25 mouse cellular contexts compared by ENCODE assay signal in the genomic region with DNA sequence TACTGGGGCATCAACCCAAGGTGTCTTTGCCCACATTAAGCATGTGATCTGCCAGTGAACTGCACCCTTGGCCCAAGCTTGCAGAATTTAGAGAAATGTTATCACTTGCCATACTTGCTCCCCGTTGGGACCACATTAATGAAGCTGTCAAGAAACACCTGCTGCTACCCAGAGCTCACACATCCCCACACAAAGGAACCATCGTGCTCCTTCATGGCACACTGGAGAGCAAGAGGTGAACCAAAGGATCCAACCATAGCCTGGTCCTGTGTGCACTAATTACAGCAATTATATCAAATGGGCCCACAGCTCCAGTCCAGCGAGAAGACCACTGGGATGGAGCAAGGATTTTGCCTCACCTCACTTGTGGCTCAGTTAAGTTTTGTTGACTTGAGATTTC.
"Had no signal": no experiment of that assay in that cellular context is flagged by ENCODE, and none has a peak within 500 bp of the region (broad histone marks: within the 10 kb centered on the region; RNA-seq: fewer than 3 reads in every experiment).

No protein-coding gene starts in this region.

- H3K4me3 ChIP-seq: gastrocnemius, adult 2 months; heart, adult 2 months; heart, embryonic 13.5 days; heart, embryonic 15.5 days; hindbrain, embryonic 10.5 days; hindbrain, embryonic 12.5 days; intestine, embryonic 15.5 days; layer of hippocampus, adult 2 months; limb, embryonic 12.5 days; liver, embryonic 13.5 days had no signal

- H3K4me1 ChIP-seq: heart, embryonic 15.5 days; intestine, embryonic 15.5 days; liver, embryonic 13.5 days had no signal

- H3K27ac ChIP-seq: gastrocnemius, adult 2 months; heart, adult 2 months; heart, embryonic 13.5 days; heart, embryonic 15.5 days; hindbrain, embryonic 10.5 days; hindbrain, embryonic 12.5 days; hindbrain, embryonic 14.5 days; intestine, embryonic 15.5 days; layer of hippocampus, adult 2 months; limb, embryonic 12.5 days; liver, embryonic 13.5 days had no signal

- H3K4me2 ChIP-seq: heart, embryonic 11.5 days; heart, embryonic 13.5 days; heart, embryonic 15.5 days; hindbrain, embryonic 12.5 days; hindbrain, embryonic 14.5 days; intestine, embryonic 15.5 days; limb, embryonic 12.5 days; liver, embryonic 11.5 days; liver, embryonic 13.5 days had no signal

- ATAC-seq: hindbrain, embryonic 16.5 days; inflammation-experienced regulatory T-cells, adult 6 months; intestine, embryonic 15.5 days; intestine, postnatal 0 days had no signal

- H3K9ac ChIP-seq: heart, embryonic 13.5 days; heart, embryonic 15.5 days; hindbrain, embryonic 12.5 days; hindbrain, embryonic 14.5 days; intestine, embryonic 15.5 days; limb, embryonic 12.5 days; liver, embryonic 13.5 days had no signal

- H3K27me3 ChIP-seq: heart, embryonic 13.5 days; heart, embryonic 15.5 days; hindbrain, embryonic 12.5 days; intestine, embryonic 15.5 days; limb, embryonic 12.5 days; liver, embryonic 13.5 days had no signal

- H3K36me3 ChIP-seq: heart, embryonic 13.5 days; heart, embryonic 15.5 days; hindbrain, embryonic 10.5 days; hindbrain, embryonic 12.5 days; intestine, embryonic 15.5 days; limb, embryonic 12.5 days; liver, embryonic 13.5 days had no signal

- DNase-seq: gastrocnemius, adult 2 months; gastrocnemius, postnatal 10 days; gastrocnemius, postnatal 25 days; heart, adult 2 months; heart, postnatal 14 days; heart, postnatal 36 days; kidney, adult 18-20 months; kidney, adult 8-10 months; kidney, postnatal 25 days; layer of hippocampus, postnatal 36 days; liver; liver, embryonic 13.5 days had no signal

- H3K9me3 ChIP-seq: heart, embryonic 13.5 days; heart, embryonic 15.5 days; hindbrain, embryonic 10.5 days; hindbrain, embryonic 12.5 days; intestine, embryonic 15.5 days; limb, embryonic 12.5 days; liver, embryonic 13.5 days had no signal
